Mouse (Mus musculus) neural tube, embryonic 11.5 days (tissue): ENCODE results near the gene 4930513O06Rik. TPM values are rescaled to one million over a fixed set of nuclear protein-coding genes. Genes with fewer than 3 reads are reported as not detected.

Experiments
- ATAC-seq: fragments of 200-750 bp; cut with Nextera tagmentation; 2 replicates; pipeline ENCODE4 v1.8.0; 2017; ENCODE audit warnings: moderate number of reproducible peaks, mild to moderate bottlenecking, moderate TSS enrichment, moderate library complexity; ENCODE audit not compliant: insufficient read depth, low FRiP score, low TSS enrichment
- DNase-seq: peaks from one replicate; pipeline ENCODE4 v3.0.0-alpha.2; 2015; ENCODE audit warnings: low spot score
- H3K27ac ChIP-seq: fragments of 300-500 bp; sonication (generic); 2 replicates; pipeline ENCODE4 v1.5.1; 2014; ENCODE audit warnings: low read depth, mild to moderate bottlenecking, low read length
- H3K27me3 ChIP-seq: fragments of 300-500 bp; sonication (generic); 2 replicates; pipeline ENCODE4 v1.6.1; 2014; ENCODE audit warnings: mild to moderate bottlenecking, low read length, mixed read lengths; ENCODE audit not compliant: control insufficient read depth, insufficient read depth
- H3K36me3 ChIP-seq: fragments of 300-500 bp; sonication (generic); 2 replicates; pipeline ENCODE4 v1.6.1; 2014; ENCODE audit warnings: mild to moderate bottlenecking, low read length, moderate library complexity, mixed read lengths; ENCODE audit not compliant: control insufficient read depth, insufficient read depth
- H3K4me1 ChIP-seq: fragments of 300-500 bp; sonication (generic); 2 replicates; pipeline ENCODE4 v1.6.1; 2014; ENCODE audit warnings: low read length, mixed read lengths; ENCODE audit not compliant: control insufficient read depth, insufficient read depth
- H3K4me2 ChIP-seq: fragments of 300-500 bp; sonication (generic); 2 replicates; pipeline ENCODE4 v1.6.1; 2014; ENCODE audit warnings: low read depth, mild to moderate bottlenecking, moderate library complexity
- H3K4me3 ChIP-seq: fragments of 300-500 bp; sonication (generic); 2 replicates; pipeline ENCODE4 v1.5.1; 2014; ENCODE audit warnings: low read depth, low read length
- H3K9ac ChIP-seq: fragments of 300-500 bp; sonication (generic); 2 replicates; pipeline ENCODE4 v1.6.1; 2014; ENCODE audit warnings: mild to moderate bottlenecking, low read length
- H3K9me3 ChIP-seq: fragments of 300-500 bp; sonication (generic); 2 replicates; pipeline ENCODE4 v1.6.1; 2016; ENCODE audit warnings: low read length; ENCODE audit not compliant: control insufficient read depth
- WGBS: fragments of 180-500 bp; shearing (Covaris S2); extraction: QIAGEN DNeasy Blood & Tissue Kit; methylation state at CpG from one replicate; pipeline ENCODE4 v1.1.7; 2014; 5-methylcytosine and 5-hydroxymethylcytosine counted together
- polyA plus RNA-seq: library from polyadenylated mRNA; unstranded; fragments of >200 nt; fragmentation: Nextera tagmentation; extraction: Ambion mirVana; gene quantifications from 2 replicates; pipeline ENCODE4 v1.2.1, GENCODE M21; 2014

4930513O06Rik gene
- polyA plus RNA-seq, 1 experiment from 2014 or later: not detected

DNA sequence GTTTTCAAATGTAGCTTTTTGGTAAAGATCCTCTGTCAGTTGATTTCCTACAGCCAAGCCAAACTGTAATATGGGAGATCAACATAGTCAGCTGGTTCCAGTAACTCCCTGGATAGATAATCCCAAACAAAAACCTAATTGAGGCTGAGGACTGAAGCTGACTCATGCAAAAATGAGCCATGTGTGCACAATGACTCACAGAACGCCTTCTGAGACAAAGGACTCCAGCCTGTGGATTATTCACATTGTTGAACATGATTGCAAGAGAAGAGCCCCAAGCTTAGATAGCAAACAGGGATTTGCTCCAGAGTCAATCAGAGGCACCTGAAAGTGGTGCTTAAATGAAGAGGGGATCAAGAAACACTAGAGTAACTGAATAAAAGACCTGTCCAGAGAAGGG is 11.2 kb downstream of the 4930513O06Rik start:
- Histone ChIP-seq H3K27ac (no peak overlapping the region), H3K4me3 (no peak overlapping the region), H3K9me3 (no peaks in the 10 kb centered on the region), H3K4me1 (no peaks in the 10 kb centered on the region), H3K9ac (no peak overlapping the region), H3K4me2 (no peak overlapping the region), H3K36me3 (no peaks in the 10 kb centered on the region), H3K27me3 (no peaks in the 10 kb centered on the region)
- DNase-seq: no peak
- ATAC-seq: no peak
- WGBS: 68% methylated on average over 1 of the region's 1 CpGs

DNA sequence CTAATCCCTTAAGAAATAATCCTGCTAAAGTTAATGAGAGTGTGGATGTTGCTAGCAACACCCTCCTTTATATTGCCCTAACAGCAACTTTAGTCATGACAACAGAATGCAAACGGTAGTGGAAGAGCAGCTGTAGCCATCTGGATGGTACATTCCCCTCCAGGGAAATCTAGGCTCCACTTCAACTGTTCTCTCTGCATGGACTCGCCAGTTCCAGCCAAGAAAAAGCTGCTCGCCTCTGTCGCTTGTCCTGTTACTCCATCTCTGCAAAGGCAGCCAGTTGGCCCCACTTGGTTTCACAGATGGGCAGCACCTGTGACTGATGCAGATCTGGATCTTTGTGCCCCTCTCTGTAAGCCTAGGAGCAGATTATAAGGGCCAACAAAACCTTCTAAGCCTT is 48.0 kb downstream of the 4930513O06Rik start:
- 67% methylated on average over 4 of the region's 4 CpGs for whole genome bisulfite sequencing
- ATAC-seq (no peak), DNase-seq (no peak)
- H3K36me3 ChIP-seq: no peaks in the 10 kb centered on the region
- no peaks in the 10 kb centered on the region for H3K9me3 ChIP-seq
- no peaks in the 10 kb centered on the region for H3K4me1 ChIP-seq
- no peak overlapping the region for H3K4me2 ChIP-seq
- H3K27ac ChIP-seq: no peak overlapping the region
- H3K27me3 ChIP-seq: no peaks in the 10 kb centered on the region
- H3K9ac ChIP-seq: no peak overlapping the region
- no peak overlapping the region for H3K4me3 ChIP-seq

Other genes starting within 250 kb of the 4930513O06Rik start
- 6.6 and 7.8 TPM in 2 replicates for gene Nrk, start 171.8 kb upstream of the 4930513O06Rik start, polyA plus RNA-seq
- gene Serpina7, start 1.0 kb upstream of the 4930513O06Rik start, polyA plus RNA-seq: 0.20 TPM in 1 of 2 replicates, not detected in the other
- not detected in 2 replicates for gene 4933428M09Rik, start 93.0 kb downstream of the 4930513O06Rik start, polyA plus RNA-seq
- 17.7 and 23.0 TPM in 2 replicates for gene Mum1l1, start 123.8 kb downstream of the 4930513O06Rik start, polyA plus RNA-seq
- 0.20 and 0.52 TPM in 2 replicates for gene Trap1a, start 247.4 kb downstream of the 4930513O06Rik start, polyA plus RNA-seq